Mouse (Mus musculus) liver, embryonic 14.5 days (tissue): ENCODE measurements around the gene Mbd5.

ENCODE experiments used
- CTCF ChIP-seq: IDR thresholded peaks from 2 replicates; pipeline ENCODE4 v1.5.1; 2016; ENCODE audit warnings: antibody characterized with exemption, low read depth, control low read depth
- EP300 ChIP-seq: IDR thresholded peaks from 2 replicates; pipeline ENCODE4 v1.6.1; 2016; ENCODE audit warnings: antibody characterized with exemption, low read depth

- no peak for TF ChIP-seq CTCF
- no peak for TF ChIP-seq EP300
Measured at GRCm38 (mm10) chr2:49364546-49364945, 415.2 kb downstream of the Mbd5 start.
